Mouse (Mus musculus) brain, embryonic 14.5 days (tissue): ENCODE measurements at regions not wholly inside any gene's neighbourhood (a gene's known extent, or its start where the extent isn't known, plus 50 kb on each side); places are given as distances from the start of the nearest gene placed in this dataset.

Experiments
- CTCF ChIP-seq: fragments of 200-500 bp; IDR thresholded peaks from 2 replicates; pipeline ENCODE4 v1.5.1; 2012; ENCODE audit warnings: inconsistent platforms, mild to moderate bottlenecking, moderate library complexity, borderline replicate concordance; ENCODE audit not compliant: insufficient read depth, insufficient read length; ENCODE audit errors: extremely low read depth
- POLR2A ChIP-seq: fragments of 200-500 bp; IDR thresholded peaks from 2 replicates; pipeline ENCODE4 v1.6.1; 2012; ENCODE audit warnings: mild to moderate bottlenecking, inconsistent platforms, borderline replicate concordance; ENCODE audit not compliant: poor library complexity, insufficient read depth, insufficient read length, severe bottlenecking; ENCODE audit errors: extremely low read depth

DNA sequence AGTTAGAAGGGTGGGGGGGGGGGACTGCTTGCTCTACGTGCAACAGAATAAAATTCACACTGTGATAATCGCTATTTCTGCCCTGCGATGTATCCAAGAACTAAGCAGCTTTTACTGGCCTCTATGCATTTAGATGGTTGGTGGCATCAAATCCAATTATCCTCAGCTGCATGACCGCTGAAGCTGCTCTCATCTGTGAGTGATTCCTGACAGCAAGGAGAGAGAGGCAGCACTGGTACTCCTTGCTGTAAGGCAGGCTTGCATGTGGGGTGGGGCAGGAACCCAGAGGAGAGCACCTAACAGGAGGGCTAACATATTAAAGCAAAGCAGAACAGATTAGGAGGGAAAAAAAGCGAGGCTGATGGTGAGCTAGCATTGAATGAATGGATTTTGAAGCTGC is 431.6 kb upstream of the Fam241a start:
- TF ChIP-seq CTCF (no peak), POLR2A (no peak)
